Mouse (Mus musculus) limb, embryonic 11.5 days (tissue): ENCODE results near the gene Parvb. TPM values are rescaled to one million over a fixed set of nuclear protein-coding genes. Genes with fewer than 3 reads are reported as not detected.
A peak's percentile ranks its signal among the peaks of the same experiment; 100 is the strongest.

Source experiments
- ATAC-seq: fragments of 200-750 bp; cut with Nextera tagmentation; 2 replicates; pipeline ENCODE4 v1.8.0; 2017; ENCODE audit warnings: low read depth; ENCODE audit not compliant: insufficient number of reproducible peaks, low FRiP score, low TSS enrichment
- DNase-seq: peaks from one replicate; pipeline ENCODE4 v3.0.0-alpha.2; 2015; ENCODE audit warnings: low spot score
- H3K27ac ChIP-seq: fragments of 300-500 bp; sonication (generic); replicated peaks from 2 replicates; pipeline ENCODE4 v1.5.1; 2014; ENCODE audit warnings: low read depth, mild to moderate bottlenecking, low read length
- H3K27me3 ChIP-seq: fragments of 300-500 bp; sonication (generic); 2 replicates; pipeline ENCODE4 v1.6.1; 2014; ENCODE audit warnings: mild to moderate bottlenecking, low read length, mixed read lengths; ENCODE audit not compliant: control insufficient read depth, insufficient read depth
- H3K36me3 ChIP-seq: fragments of 300-500 bp; sonication (generic); 2 replicates; pipeline ENCODE4 v1.6.1; 2014; ENCODE audit warnings: mild to moderate bottlenecking, low read length, moderate library complexity, mixed read lengths; ENCODE audit not compliant: control insufficient read depth, insufficient read depth
- H3K4me1 ChIP-seq: fragments of 300-500 bp; sonication (generic); 2 replicates; pipeline ENCODE4 v1.6.1; 2014; ENCODE audit warnings: low read length, mixed read lengths; ENCODE audit not compliant: control insufficient read depth, insufficient read depth
- H3K4me2 ChIP-seq: fragments of 300-500 bp; sonication (generic); 2 replicates; pipeline ENCODE4 v1.6.1; 2014; ENCODE audit warnings: low read depth, mild to moderate bottlenecking, moderate library complexity; ENCODE audit not compliant: severe bottlenecking
- H3K4me3 ChIP-seq: fragments of 300-500 bp; sonication (generic); 2 replicates; pipeline ENCODE4 v1.5.1; 2014; ENCODE audit warnings: low read depth, low read length
- H3K9ac ChIP-seq: fragments of 300-500 bp; sonication (generic); 2 replicates; pipeline ENCODE4 v1.6.1; 2014; ENCODE audit warnings: mild to moderate bottlenecking, low read length
- H3K9me3 ChIP-seq: fragments of 300-500 bp; sonication (generic); 2 replicates; pipeline ENCODE4 v1.6.1; 2016; ENCODE audit warnings: low read length; ENCODE audit not compliant: control insufficient read depth
- WGBS: fragments of 180-500 bp; shearing (Covaris S2); extraction: QIAGEN DNeasy Blood & Tissue Kit; methylation state at CpG from one replicate; pipeline ENCODE4 v1.1.7; 2014; 5-methylcytosine and 5-hydroxymethylcytosine counted together
- polyA plus RNA-seq: library from polyadenylated mRNA; unstranded; fragments of >200 nt; fragmentation: Nextera tagmentation; extraction: Ambion mirVana; gene quantifications from 2 replicates; pipeline ENCODE4 v1.2.1, GENCODE M21; 2014

Parvb gene
- polyA plus RNA-seq, 1 experiment from 2014 or later, result 9.4 TPM

DNA sequence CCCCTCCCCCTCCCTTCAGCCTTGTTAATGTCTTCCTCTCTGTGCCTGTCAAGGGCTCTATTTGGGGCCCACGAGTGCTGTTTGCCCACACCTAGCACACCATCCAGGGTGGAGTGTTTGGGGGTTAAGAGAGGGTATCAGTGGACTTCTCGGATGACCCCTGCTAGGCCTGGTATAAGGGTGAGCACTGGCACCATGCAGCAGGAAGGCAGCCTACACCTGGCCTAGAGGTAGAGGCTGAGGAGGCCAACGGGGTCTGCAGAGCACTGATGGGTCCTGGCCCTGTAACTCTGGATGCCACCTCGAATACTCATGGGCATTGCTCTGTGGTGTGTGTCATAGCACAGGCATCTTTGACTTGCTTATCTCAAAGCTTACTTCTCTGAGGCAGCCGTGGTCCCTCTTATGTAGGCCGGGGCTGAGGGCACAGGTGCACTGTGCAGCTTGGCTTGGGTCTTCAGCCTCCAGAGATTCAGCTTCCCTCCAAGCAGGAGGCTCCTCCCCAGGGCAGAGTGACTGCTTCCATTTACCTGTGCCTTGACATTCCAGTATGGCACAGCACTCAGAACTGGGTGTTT is 18.6 kb upstream of the Parvb start:
- no peak overlapping the region for H3K9ac ChIP-seq
- 90% methylated on average over 6 of the region's 6 CpGs for WGBS
- H3K9me3 ChIP-seq, result no peaks in the 10 kb centered on the region
- H3K27ac ChIP-seq, result no peak overlapping the region
- peaks cover 4% of the 10 kb centered on the region; the same call in 1 of the 2 replicates for H3K36me3 ChIP-seq
- H3K4me2 ChIP-seq, result no peak overlapping the region
- no peak for ATAC-seq
- no peaks in the 10 kb centered on the region for H3K27me3 ChIP-seq
- peaks cover 44% of the 10 kb centered on the region for H3K4me1 ChIP-seq
- DNase-seq, result no peak
- no peak overlapping the region for H3K4me3 ChIP-seq

GRCm38 (mm10) chr15:84214476-84214875 is 17.4 kb upstream of the Parvb start:
- peaks cover 56% of the 10 kb centered on the region for H3K4me1 ChIP-seq

DNA sequence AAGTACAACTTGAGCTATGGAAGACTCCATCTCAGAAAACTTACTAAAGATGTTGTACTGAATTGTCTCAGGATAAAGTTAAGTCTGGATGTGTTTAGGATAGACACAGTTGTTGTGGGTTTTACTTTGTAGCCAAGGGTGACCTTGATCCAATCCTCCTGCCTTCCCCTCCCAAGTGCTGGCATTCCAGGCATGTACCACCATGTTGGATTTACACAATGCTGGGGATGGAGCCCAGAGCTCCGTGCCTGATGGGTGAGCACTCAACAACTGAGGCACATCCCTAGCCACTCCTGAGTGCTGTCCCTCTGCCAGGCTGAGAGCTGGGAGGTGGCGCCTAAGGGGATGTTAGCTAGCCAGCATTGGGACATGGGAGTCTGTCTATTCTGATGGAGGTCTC is 16.6 kb upstream of the Parvb start:
- Histone ChIP-seq H3K4me1 (peaks cover 60% of the 10 kb centered on the region), H3K27me3 (no peaks in the 10 kb centered on the region), H3K36me3 (peaks cover 4% of the 10 kb centered on the region; the same call in 1 of the 2 replicates), H3K4me2 (no peak overlapping the region), H3K9me3 (no peaks in the 10 kb centered on the region), H3K27ac (no peak overlapping the region), H3K4me3 (no peak overlapping the region), H3K9ac (no peak overlapping the region)
- ATAC-seq, result no peak
- 83% methylated on average over 2 of the region's 2 CpGs for WGBS
- DNase-seq, result no peak

More at GRCm38 (mm10) chr15:84214476-84214875, 17.4 kb upstream of the Parvb start:
- WGBS, result 75% methylated on average over 7 of the region's 7 CpGs
- Histone ChIP-seq H3K4me3 (no peak overlapping the region), H3K27ac (no peak overlapping the region; the same call in 1 of the 2 replicates), H3K9ac (no peak overlapping the region), H3K9me3 (no peaks in the 10 kb centered on the region), H3K36me3 (peaks cover 4% of the 10 kb centered on the region; the same call in 1 of the 2 replicates), H3K4me2 (no peak overlapping the region), H3K27me3 (no peaks in the 10 kb centered on the region)
- ATAC-seq (no peak), DNase-seq (no peak)

DNA sequence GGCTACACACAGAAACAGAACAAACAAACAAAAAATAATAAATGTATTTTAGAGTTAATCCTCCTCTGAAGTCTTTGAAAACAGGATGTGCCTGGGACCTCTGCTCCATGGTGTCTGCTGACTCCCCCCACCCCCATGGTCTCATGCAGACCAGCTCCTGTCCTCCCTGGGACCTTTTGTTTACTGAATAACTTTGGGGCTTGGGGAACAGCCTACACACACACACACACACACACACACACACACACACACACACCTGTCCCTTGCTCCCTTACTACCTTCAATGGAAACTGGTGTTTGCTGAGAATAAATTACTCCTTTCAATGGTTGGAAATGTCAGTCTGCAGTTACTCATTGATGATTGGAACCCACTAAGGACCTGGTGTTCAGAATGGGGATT is 15.8 kb upstream of the Parvb start:
- Histone ChIP-seq H3K27ac (peak overlapping the region; percentile 68), H3K9me3 (no peaks in the 10 kb centered on the region), H3K36me3 (no peaks in the 10 kb centered on the region; the same call in 1 of the 2 replicates), H3K4me2 (peak overlapping the region; percentile 7; the same call in 1 of the 2 replicates), H3K4me3 (no peak overlapping the region), H3K27me3 (no peaks in the 10 kb centered on the region), H3K9ac (no peak overlapping the region), H3K4me1 (peaks cover 60% of the 10 kb centered on the region)
- DNase-seq (no peak), ATAC-seq (no peak)

- Histone ChIP-seq H3K9ac (no peak overlapping the region), H3K4me2 (peak overlapping the region; percentile 7; the same call in 1 of the 2 replicates), H3K4me3 (no peak overlapping the region), H3K4me1 (peaks cover 60% of the 10 kb centered on the region), H3K36me3 (no peaks in the 10 kb centered on the region), H3K27ac (peak overlapping the region; percentile 68), H3K9me3 (no peaks in the 10 kb centered on the region), H3K27me3 (no peaks in the 10 kb centered on the region)
- no peak for ATAC-seq
- WGBS, result 11% methylated on average over 7 of the region's 7 CpGs
- peak; percentile 75 for DNase-seq
Observed at GRCm38 (mm10) chr15:84216461-84217084, 15.3 kb upstream of the Parvb start.

GRCm38 (mm10) chr15:84217969-84218782 is 13.7 kb upstream of the Parvb start:
- Histone ChIP-seq H3K36me3 (no peaks in the 10 kb centered on the region), H3K27ac (peak overlapping the region; percentile 24; the same call in 1 of the 2 replicates), H3K9ac (no peak overlapping the region), H3K9me3 (no peaks in the 10 kb centered on the region), H3K4me1 (peaks cover 56% of the 10 kb centered on the region), H3K27me3 (no peaks in the 10 kb centered on the region), H3K4me2 (no peak overlapping the region), H3K4me3 (no peak overlapping the region)
- whole genome bisulfite sequencing, result 14% methylated on average over 23 of the region's 23 CpGs
- ATAC-seq (no peak), DNase-seq (no peak)

DNA sequence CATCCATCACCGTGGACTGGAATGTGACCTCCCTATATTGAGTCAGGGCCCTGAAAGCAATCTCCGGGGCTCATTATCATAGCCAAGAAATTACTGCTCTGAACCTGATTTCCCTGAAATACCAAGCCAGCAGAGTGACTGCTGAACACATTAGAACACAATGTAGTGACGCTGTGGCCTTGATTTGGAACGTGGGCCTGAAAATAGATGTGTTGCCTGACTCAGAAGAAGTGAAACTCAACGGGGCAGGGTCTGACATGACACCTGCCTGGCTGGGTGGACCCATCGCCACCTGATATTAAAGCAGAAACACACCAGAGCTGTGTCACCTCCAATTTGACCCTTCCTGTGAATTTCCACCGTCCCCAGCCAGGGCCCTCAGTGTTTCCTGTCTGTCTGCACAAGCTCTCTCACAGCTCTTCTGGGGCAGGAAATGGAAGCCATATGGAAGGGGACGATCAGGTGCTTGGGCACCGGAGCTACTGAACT is 13.0 kb upstream of the Parvb start:
- ATAC-seq (peak; percentile 59), DNase-seq (peak; percentile 82)
- Histone ChIP-seq H3K4me3 (no peak overlapping the region), H3K27me3 (no peaks in the 10 kb centered on the region), H3K9me3 (no peaks in the 10 kb centered on the region), H3K36me3 (no peaks in the 10 kb centered on the region), H3K4me2 (no peak overlapping the region), H3K9ac (no peak overlapping the region), H3K4me1 (peaks cover 57% of the 10 kb centered on the region), H3K27ac (peak overlapping the region; percentile 85)
- WGBS, result 6% methylated on average over 9 of the region's 9 CpGs

DNA sequence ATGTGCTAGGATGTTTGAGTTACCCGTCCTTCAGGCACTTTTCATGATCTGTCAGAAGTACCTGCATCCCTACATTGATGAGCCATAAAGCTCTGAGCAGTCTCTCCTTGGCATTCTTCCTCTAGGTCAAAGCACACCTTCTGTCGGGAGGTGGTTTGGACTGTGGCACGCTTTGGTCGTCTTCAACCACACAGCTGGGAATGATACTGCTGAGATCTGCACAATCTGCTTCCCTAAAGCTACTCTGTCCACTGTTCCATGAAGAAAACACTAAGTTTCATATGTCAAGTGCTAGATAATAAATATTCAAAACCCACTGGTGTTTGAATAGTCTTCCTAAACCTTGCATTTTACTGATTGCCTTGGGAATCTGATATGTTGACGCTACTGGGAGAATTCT is 10.3 kb upstream of the Parvb start:
- H3K4me1 ChIP-seq, result peaks cover 43% of the 10 kb centered on the region
- 85% methylated on average over 5 of the region's 5 CpGs for whole genome bisulfite sequencing
- no peak for ATAC-seq
- no peak overlapping the region for H3K4me3 ChIP-seq
- H3K4me2 ChIP-seq, result no peak overlapping the region
- H3K27me3 ChIP-seq, result no peaks in the 10 kb centered on the region
- no peak overlapping the region for H3K27ac ChIP-seq
- DNase-seq, result no peak
- H3K36me3 ChIP-seq, result no peaks in the 10 kb centered on the region
- no peaks in the 10 kb centered on the region for H3K9me3 ChIP-seq
- H3K9ac ChIP-seq, result no peak overlapping the region
